ENCODE assay signal across 23 mouse cellular contexts in genomic region chr17:68711350-68711749, GRCm38 (mm10).
"Had no signal": no experiment of that assay in that cellular context is flagged by ENCODE, and none has a peak within 500 bp of the region (broad histone marks: within the 10 kb centered on the region; RNA-seq: fewer than 3 reads in every experiment).

No protein-coding gene starts in this region.

- H3K9me3 ChIP-seq: heart, embryonic 13.5 days; heart, embryonic 15.5 days; hindbrain, embryonic 13.5 days; hindbrain, embryonic 15.5 days; kidney, embryonic 15.5 days; limb, embryonic 10.5 days; limb, embryonic 12.5 days had no signal

- H3K4me1 ChIP-seq: heart, embryonic 15.5 days; hindbrain, embryonic 13.5 days; hindbrain, embryonic 15.5 days; kidney, embryonic 15.5 days; limb, embryonic 10.5 days; limb, embryonic 12.5 days had no signal

- H3K9ac ChIP-seq: heart, embryonic 13.5 days; heart, embryonic 15.5 days; hindbrain, embryonic 13.5 days; hindbrain, embryonic 15.5 days; kidney, embryonic 15.5 days; limb, embryonic 12.5 days had no signal

- H3K36me3 ChIP-seq: heart, embryonic 13.5 days; heart, embryonic 15.5 days; hindbrain, embryonic 13.5 days; hindbrain, embryonic 15.5 days; kidney, embryonic 15.5 days; limb, embryonic 10.5 days; limb, embryonic 12.5 days had no signal

- DNase-seq: gastrocnemius, adult 2 months; gastrocnemius, postnatal 10 days; gastrocnemius, postnatal 25 days; heart, adult 18-20 months; heart, postnatal 14 days; heart, postnatal 36 days; kidney, adult 11 months; kidney, adult 2 months; kidney, adult 9 months; kidney, postnatal 14 days; kidney, postnatal 36 days; layer of hippocampus, adult 9-11 months; liver had no signal

- H3K27me3 ChIP-seq: heart, embryonic 13.5 days; heart, embryonic 15.5 days; hindbrain, embryonic 13.5 days; hindbrain, embryonic 15.5 days; kidney, embryonic 15.5 days; limb, embryonic 12.5 days had no signal

- H3K4me2 ChIP-seq: heart, embryonic 11.5 days; heart, embryonic 13.5 days; heart, embryonic 15.5 days; hindbrain, embryonic 13.5 days; hindbrain, embryonic 15.5 days; kidney, embryonic 15.5 days; limb, embryonic 12.5 days had no signal

- H3K27ac ChIP-seq: gastrocnemius, adult 2 months; heart, embryonic 13.5 days; heart, embryonic 15.5 days; hindbrain, embryonic 13.5 days; hindbrain, embryonic 15.5 days; hindbrain, postnatal 0 days; kidney, embryonic 15.5 days; kidney, postnatal 0 days; limb, embryonic 10.5 days; limb, embryonic 12.5 days had no signal

- H3K4me3 ChIP-seq: gastrocnemius, adult 2 months; heart, embryonic 13.5 days; heart, embryonic 15.5 days; hindbrain, embryonic 13.5 days; hindbrain, embryonic 15.5 days; kidney, embryonic 15.5 days; limb, embryonic 10.5 days; limb, embryonic 12.5 days had no signal
